Mouse (Mus musculus) adrenal gland, postnatal 4 days (tissue): ENCODE measurements around the gene Gm49318. TPM values are rescaled to one million over a fixed set of nuclear protein-coding genes. Genes with fewer than 3 reads are reported as not detected.
A peak's percentile ranks its signal among the peaks of the same experiment; 100 is the strongest.

Source experiments
- DNase-seq, 2 experiments: peaks; one replicate each; pipeline ENCODE4 v3.0.0; 2021 to 2022; ENCODE audit warnings: low spot score in 2 of 2, mixed read lengths in 2 of 2
- total RNA-seq, 2 experiments: library from RNA; stranded (reverse); gene quantifications; 2 replicates each; pipeline ENCODE4 v1.2.3; 2021

Gm49318 gene
- total RNA-seq, 2 experiments from 2014 or later, result not detected

DNA sequence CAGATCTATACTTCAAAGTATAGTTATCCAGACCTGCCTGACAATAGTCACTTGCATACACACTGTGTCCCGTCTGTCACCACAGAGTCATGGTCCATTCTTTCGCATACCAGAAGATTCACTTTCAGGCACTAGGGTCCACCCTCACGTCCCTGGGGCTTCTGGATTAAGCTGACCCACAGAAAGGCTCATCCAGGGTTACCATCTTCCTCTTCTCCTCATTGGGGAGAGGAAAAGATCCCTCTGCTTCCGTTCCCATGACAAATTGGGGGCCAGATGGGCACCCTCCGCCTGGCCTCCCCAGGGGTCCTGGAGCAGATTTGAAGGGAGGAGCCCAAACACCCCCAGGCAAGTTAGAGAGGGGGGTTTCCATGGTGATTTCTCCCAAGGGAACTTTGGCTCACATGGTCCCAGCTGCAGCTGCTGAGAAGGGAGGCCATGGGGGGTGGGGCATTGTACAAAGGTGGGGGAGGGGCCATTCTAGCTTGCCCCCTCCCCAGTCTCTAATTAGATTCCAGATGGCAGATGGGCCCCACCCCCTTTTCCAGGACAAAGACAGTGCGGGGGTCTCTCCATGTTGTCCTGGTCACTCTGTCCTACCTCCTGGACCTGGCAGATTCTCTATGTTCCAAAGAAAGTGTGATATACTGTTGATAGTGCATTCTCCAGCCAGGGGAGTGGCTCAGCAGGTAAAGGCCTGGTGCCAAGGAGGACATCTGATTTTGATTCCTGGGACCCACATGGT is 35.6 kb downstream of the Gm49318 start:
- no peak for DNase-seq

DNA sequence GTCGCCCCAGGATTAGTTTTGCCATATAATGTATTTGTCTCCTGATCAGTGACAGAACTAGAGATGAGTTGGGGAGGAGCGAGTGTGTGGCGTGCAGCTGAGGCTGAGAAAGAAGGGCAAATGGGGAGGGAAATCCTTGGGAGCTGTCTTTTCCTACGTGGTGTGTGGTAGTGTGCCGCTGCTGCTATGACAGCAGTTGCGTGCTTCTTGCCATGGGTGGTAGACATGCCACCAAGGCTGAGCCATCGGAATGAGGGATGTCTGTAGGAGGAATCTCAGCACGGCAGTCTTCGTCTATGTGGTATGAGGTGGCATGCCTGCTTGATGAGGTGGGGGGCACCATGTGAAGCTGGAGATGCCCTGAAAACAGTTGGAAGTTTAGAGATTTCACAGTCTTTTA is 40.7 kb downstream of the Gm49318 start:
- no peak for DNase-seq

DNA sequence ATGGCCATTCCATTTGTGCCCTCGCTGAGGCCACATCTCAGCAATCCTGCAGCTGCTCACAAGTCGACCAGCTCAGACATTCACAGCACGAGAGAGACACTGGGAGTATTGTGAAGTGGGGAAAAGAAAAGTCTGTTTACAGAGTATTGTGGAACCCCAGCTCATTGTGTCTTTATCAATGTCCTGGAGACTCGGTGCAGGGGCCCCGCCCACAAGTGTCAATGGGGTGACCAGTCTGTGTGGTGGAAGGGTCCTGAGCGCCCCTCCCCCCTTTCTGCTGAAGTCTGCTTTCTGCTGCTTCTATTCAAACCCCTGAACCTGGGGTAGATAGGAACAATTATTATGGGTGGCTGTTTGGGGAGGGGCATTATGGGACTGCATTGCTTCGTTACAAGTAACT is 42.6 kb downstream of the Gm49318 start:
- no peak for DNase-seq

DNA sequence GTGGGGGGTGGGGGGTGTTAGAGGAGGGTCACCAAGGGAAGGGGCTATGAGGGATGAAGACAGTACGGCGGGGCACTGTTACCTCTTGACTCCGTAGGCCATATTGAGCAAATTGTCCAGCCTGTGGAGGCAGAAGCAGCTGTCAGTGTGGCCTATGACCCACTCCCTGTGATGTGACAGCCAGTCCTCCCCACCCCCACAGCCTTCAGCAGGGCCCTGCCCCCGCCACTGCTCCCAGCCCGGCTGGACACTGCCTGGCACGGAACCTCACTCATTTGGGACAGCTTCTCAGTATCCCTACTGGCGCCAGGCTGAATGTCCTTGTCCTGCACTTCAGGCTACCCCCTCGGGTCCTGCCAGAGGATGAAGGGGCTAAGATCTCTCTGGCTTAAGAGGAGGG is 46.5 kb downstream of the Gm49318 start:
- DNase-seq, result no peak

DNA sequence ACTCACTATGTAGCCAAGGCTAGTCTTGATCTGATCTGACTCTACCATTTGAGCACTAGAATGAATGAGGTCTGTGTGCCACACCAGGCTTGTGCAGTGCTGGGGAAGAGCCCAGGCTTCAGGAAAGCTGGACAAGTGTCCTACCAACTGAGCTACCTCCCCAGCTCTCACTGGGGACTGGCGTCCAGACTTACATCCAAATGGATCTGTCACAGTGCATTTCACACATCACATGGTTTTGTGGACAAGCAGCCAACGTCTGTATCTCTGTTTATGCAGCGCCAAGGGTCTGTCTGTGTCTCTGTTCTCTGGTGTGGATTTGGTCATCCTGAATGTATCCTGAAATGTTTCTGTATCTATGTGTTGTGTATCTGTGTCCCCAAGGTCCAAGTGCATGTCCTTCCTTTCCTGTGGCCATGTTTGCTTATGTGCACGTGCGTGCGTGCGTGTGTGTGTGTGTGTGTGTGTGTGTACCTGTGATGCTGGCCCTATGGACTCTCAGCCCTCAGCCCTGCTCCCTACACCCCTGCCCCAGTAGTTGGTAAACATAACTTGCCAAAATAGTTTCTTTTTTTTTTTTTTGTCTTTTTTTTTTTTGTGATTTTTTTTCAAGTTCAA is 53.7 kb downstream of the Gm49318 start:
- no peak for DNase-seq

DNA sequence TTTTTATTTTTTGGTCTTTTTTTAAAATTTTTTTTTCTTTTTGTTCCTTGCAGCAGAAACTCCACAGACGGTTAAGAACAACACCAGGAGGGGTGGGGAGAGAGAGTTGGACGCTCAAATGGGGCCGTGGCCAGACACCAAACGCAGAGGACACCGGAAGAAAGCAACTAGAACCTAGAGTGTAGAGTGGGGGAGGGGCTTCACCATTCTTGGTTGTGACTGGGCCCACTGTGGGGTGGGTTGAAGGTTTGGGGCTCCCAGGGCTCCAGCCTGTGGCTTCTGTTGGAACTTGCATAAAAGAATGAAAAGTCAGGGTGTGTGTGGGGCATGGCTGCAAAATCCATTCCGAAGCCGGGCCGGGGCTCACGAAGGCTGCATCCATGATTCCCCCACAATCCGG is 54.8 kb downstream of the Gm49318 start:
- DNase-seq, result no peak

DNA sequence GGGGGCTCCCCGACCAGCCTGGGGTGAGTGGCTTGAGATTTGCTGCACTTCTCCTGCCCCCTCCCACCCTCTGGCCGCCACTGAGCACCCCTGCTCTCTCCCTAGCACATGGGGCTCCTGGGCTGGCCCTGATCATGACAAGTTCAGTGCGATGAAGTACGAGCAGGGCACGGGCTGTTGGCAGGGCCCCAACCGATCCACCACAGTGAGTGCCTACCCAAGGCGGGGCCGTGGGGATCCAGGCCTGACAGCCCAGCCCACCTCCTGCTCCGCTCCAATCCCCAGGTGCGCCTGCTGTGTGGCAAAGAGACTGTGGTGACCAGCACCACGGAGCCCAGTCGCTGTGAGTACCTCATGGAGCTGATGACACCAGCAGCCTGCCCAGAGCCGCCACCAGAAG is 58.3 kb downstream of the Gm49318 start:
- no peak for DNase-seq

DNA sequence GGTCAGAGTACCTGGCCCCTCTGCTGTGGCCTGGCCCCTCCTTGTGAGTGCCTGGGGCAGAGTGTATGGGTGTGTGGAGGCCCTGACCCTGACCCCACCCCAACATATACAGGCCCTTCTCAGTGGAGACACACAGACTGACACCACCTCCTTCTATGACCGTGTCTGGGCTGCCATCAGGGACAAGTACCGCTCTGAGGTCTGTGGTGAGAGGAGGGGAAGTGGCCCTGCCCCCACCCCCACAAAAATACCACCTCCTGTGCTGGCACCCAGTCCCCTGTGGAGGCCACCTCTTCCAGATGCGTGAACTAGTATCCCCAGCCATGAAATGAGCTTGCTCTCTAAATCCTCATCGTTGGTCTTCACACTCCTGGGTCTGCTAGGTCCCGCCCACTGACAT is 60.0 kb downstream of the Gm49318 start:
- DNase-seq, result no peak

DNA sequence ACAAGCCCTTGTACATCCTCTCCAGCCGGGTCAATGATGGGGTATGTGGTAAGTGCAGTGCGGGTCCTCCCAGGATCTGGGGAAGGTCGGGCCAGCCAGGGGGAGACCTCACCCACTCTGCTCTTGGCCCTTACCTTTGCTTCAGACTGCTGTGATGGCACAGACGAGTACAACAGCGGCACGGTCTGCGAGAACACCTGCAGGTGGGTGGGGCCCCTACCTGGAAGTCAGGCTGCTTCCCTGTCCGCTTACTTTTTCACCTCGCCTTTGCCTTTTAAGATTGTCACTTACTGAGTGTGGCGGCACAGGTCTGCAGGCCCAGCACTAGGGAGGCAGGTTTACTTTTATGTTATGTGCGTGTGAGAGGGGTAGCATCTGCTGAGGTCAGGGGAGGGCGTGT is 66.5 kb downstream of the Gm49318 start:
- no peak for DNase-seq

DNA sequence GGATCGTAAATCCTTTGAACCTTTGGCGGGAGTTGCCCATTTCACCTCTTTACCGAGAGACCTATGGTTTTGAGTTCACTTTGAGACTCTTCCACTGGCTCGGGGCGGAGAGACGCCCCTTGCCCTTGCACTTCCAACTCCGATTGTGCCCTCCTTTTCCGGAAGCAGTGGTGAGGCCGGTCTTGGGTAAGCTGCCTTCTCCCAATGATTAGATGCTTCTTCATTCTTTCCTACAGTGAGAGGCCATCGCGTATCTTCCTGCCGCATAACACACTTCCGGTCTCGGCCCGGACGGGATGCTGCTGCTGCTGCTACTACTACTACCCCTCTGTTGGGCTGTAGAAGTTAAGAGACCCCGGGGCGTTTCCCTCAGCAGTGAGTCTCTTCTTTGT is 67.9 kb downstream of the Gm49318 start:
- peak in 1 of 2 experiments; percentile 19 for DNase-seq

DNA sequence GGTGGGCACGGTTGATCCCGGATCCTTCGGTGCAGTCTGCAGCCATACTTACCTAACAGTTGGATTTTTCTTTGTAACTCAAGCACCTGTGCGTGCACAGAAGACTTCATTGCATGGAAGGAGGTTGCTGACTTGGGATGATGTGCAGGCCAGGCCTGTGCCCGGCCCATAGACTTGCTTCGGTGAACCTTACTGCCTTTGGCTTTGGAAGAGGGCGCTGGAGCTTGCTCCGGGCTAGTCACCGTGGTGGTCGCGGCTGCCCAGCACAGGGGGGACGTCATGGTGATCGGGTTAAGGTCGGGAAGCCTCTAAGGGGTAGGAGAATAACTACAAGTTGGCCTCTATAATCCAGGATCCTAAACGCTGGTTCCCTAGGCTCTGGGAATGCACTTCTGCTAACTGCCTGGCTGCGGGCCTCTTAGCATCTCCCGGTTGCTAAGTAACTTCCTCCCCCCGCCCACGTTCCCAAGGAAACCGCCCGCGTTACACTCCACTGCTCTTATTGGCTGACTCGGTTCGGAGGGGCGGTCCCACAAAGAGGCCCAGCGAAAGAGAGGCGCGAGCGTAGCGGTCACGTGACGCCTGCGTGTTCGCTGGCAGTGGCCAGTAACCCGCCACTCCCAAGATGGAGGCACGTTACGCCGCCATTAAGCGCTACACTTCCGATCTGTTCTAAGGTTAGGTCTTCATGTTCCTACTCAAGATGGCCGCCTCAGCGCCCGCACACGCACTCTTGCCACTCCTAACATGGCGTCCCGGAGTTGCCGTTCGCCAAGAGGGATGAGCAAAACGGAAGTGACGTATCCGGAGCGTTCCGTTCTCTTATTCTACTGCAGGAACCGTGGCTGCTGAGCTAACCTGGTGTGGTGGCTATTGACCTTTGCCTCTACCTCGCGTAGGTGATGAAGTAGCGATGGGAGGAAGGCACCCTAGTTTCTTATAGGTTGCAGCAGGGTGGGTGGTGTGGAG is 68.6 kb downstream of the Gm49318 start, which contains the start of the genes Ccdc151 and Prkcsh:
TSS of gene Ccdc151 (minus strand) at position 441 of the 969 bp plus-strand sequence.
TSS of gene Prkcsh (plus strand) at position 613 of the 969 bp plus-strand sequence.
- peak; percentile 93 to 98 for DNase-seq

DNA sequence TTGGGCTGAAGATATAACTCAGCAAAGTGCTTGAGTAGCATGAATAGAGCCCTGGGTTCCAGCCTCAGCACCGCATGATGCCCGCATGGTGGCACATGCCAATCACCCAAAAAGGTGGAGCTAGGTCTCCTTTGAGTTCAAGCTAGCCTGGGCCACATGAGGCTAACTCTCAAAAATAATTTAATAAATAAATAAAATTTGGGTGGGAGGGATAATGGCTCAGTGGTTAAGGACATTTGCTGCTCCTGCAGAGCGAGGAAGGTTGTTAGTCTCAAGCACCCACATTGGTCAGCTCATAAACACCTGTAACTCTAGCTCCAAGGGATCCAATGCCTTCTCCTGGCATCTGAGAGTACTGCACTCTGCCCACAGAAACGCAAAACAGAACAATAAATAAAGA is 69.4 kb downstream of the Gm49318 start:
- DNase-seq, result no peak

DNA sequence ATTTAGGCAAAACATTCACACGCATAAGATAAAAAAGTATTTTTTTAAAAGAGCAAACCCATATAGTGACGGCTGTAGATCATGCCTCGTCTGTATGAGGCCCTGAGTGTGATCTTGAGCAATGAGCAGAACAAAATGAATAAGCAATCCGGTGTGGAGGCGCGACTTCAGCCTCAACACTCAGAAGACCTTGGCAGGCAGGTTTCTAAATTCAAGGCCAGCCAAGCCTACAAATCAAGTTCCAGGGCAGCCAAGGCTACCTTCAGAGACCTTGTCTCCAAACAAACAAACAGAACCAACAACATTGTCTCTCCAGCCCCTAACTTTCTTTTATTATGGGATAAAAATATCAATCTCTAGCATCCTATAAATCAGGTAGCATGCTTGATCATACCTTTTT is 70.8 kb downstream of the Gm49318 start:
- no peak for DNase-seq

DNA sequence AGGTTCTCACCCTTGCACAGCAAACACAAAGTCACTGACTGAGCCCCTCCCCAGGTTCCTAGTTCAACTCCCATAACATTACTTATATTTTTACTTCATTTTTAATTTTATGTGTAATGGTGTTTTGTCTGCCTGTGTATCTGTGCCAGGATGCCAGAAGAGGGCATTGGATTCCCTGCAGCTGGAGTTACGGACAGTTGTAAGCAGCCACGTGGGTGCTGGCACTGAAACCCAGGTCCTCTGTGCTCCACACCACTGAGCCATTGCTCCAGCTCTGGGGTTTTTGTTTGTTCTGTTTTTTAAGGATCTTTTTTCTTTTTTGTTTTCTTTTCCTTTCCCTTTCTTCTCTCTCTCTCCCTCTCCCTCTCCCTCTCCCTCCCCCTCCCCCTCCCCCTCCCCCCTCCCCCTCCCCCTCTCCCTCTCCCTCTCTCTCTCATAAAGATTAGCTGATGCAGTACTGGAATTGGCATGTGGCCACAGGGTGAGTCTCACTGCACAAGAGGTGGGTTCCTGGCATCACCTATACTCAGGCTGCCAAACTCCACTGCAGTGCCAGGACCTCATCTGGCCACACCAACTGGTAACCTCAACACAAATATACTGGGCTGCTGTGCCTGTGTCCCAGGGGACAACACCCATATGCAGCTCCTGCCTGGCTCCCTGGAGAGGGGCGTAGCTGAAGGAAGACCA is 74.7 kb downstream of the Gm49318 start:
- DNase-seq, result no peak

DNA sequence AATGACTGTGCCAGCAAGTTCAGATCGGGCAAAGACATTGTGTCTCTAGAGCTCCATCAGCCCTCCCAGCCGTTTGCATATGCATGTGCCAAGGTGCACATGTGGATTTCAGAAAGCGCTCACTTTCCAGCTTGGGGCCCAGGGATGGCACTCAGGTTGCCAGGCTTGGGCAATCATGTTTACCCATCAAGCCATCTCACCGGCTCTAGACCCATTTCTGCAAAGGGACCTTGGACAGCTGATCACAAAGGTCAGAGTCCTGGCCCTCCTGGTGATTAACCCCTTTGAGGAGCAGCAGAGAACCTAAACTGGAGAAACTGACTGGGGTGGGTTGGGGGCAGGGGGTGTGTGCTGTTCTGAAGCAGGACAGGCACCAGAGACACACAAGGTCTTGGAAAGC is 78.8 kb downstream of the Gm49318 start:
- DNase-seq, result no peak

DNA sequence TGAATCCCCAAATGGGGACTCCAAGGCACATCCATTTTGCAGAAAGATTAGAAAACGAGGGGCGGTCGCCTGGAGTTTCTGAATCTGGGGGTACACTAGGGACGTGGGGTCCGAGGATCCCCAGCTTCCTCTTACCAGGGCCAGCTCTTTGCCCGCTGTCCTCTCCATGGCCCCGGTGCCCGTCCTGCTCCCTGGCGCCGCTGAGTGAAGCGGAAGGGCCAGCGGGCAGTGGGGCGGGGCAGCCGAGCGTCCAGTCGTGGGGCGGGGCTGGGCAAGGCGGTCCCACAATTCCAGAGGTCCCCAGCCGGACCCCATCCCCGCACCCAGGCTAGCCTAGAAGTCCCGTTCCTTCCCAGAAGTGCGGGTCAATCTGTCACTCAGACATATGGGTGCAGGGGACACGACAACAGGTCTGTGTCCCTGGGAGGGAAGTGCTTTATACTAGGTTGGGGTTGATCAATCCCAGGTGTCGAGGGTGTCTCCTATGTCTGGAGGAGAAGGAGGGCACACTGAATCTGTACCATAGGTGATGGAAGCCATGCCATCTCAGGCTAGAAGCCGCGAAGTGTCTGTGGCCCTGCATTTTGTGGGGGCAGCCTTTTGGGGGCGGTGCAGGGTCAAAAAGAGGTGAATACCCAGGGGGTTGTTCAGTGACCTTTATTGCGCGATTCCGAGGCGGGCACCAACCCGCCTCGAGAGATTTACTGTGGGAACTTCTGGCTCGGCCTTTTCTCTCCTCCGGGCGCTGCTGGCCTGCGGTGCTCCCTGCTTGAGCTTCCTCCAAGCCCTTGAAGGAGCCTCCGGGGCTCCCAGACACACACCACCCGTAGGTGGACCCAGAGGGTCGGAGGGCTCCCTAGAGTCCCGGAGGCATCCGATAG is 81.6 kb downstream of the Gm49318 start, which contains the start of gene Rgl3:
TSS of gene Rgl3 (minus strand) at position 217 of the 881 bp plus-strand sequence.
- peak in 1 of 2 experiments; percentile 28 for DNase-seq

DNA sequence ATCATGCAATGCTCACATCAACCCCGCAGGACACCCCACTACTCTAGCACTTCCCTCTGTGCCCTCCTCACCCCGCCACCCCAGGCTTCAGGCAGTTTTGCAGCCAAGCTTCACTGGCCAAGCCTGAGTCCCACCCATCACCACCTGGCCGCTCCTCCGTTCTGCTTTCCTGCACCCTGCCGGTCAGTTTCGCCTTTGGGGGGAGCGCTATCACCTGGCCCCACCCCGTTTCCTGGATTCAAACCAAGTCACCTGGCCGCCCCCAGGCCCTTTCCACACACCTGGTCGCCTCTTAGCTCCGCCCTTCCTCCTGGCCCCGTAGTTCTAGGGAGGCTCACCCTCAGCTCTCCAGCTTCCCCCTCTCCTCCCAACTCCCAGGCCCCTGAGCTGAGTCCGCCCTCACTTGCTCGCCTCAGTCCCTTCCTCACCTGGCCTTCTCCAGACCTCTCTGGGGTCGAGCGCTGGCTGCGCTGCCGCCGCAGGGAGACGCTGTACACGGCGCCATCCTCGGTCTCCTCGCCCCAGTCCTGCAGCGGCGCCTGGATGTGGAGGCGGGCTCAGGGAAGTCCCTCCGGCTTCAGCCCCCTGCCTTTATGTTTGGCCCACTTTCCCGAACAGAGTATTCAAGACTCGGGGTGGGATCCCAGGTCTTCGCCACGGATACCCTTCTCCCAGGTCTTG is 82.5 kb downstream of the Gm49318 start:
- DNase-seq, result no peak

DNA sequence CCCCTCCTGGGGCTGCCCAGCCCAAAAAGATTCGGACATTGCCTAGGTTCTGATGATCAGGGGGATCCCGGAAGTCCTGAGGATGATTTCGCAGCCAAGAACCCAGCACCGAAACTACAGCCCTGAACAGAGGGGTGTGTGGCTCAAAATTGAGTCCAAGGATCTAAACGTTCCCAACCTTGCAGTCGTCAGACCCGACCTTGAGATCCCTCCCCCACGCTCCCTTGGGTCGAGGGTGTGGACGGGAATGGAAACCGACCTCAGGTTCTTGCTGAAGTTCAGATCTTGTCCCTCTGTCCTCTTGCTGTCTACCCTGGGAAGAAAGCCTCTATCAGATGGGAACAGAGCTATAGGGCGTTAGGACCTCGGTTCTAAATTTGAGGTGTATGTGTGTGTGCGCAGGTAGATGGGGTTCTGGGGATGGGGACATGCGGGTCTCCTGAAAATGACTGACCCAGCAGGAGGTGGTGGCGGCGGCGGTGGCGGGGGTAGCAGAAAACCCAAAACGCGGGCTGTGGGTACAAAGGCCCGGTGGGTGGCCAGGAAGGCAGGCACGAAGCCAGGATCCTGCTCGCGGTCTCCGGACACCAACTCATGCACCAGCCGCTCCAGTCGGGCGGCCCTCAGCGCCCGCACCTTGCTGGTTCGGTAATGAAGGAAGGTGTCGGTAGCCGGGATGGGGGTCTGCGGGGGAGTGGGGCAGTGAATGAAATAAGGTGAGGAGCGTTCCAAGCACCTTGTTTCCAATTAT is 83.3 kb downstream of the Gm49318 start:
- no peak for DNase-seq
